Mouse (Mus musculus): ENCODE results near the gene Dnm3.

DNA sequence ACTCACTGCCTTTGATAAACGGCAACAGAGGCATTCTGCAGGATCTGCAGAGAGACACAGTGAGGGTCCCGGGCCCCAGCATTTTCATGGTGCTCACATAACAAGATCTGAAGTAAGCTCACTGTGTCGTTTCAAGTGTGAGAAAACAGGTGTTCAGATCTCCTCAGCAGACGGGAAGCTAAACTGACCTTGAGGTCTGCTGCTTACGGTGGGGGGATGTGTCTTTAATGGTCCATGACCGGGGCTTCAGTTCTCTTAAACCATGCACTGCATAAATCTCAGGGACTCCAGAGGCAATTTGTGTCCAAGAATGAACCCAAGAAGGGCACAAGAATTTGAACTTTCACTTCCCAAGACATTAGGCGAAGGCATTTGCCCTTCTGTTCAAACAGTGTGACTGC, 195.9 kb downstream of the Dnm3 start:
- TF ChIP-seq CTCF (IDR thresholded peaks at IDR 0.05; ENCODE audit: extremely low read depth, insufficient read depth, insufficient read length, insufficient replicate concordance) (no peak), POLR2A (IDR thresholded peaks at IDR 0.05; ENCODE audit: low read depth, low read length) (no peak)
